Mouse (Mus musculus) liver, embryonic 16.5 days (tissue): Measurements from ENCODE around the gene Ntsr2. TPM values are rescaled to one million over a fixed set of nuclear protein-coding genes. Genes with fewer than 3 reads are reported as not detected.
A peak's percentile ranks its signal among the peaks of the same experiment; 100 is the strongest.

Source experiments
- ATAC-seq: fragments of 200-750 bp; cut with Nextera tagmentation; 2 replicates; pipeline ENCODE4 v1.8.0; 2017; ENCODE audit warnings: low read depth, mild to moderate bottlenecking, moderate number of reproducible peaks, moderate library complexity
- H3K27ac ChIP-seq: fragments of 300-500 bp; sonication (generic); 2 replicates; pipeline ENCODE4 v1.5.1; 2014; ENCODE audit warnings: mild to moderate bottlenecking, low read length
- H3K27me3 ChIP-seq: fragments of 300-500 bp; sonication (generic); 2 replicates; pipeline ENCODE4 v1.6.1; 2014; ENCODE audit warnings: low read depth, low read length, mixed read lengths; ENCODE audit not compliant: control insufficient read depth, insufficient read depth
- H3K36me3 ChIP-seq: fragments of 300-500 bp; sonication (generic); 2 replicates; pipeline ENCODE4 v1.6.1; 2014; ENCODE audit warnings: mild to moderate bottlenecking; ENCODE audit not compliant: control insufficient read depth, insufficient read depth
- H3K4me1 ChIP-seq: fragments of 300-500 bp; sonication (generic); 2 replicates; pipeline ENCODE4 v1.6.1; 2014; ENCODE audit warnings: low read depth, low read length, mixed read lengths; ENCODE audit not compliant: control insufficient read depth
- H3K4me2 ChIP-seq: fragments of 300-500 bp; sonication (generic); 2 replicates; pipeline ENCODE4 v1.6.1; 2014; ENCODE audit warnings: low read depth, low read length, mixed read lengths
- H3K4me3 ChIP-seq: fragments of 300-500 bp; sonication (generic); 2 replicates; pipeline ENCODE4 v1.5.1; 2014; ENCODE audit warnings: low read depth, mild to moderate bottlenecking, low read length
- H3K9ac ChIP-seq: fragments of 300-500 bp; sonication (generic); 2 replicates; pipeline ENCODE4 v1.6.1; 2014; ENCODE audit warnings: low read depth, low read length
- H3K9me3 ChIP-seq: fragments of 300-500 bp; sonication (generic); replicated peaks from 2 replicates; pipeline ENCODE4 v1.6.1; 2016; ENCODE audit warnings: low read length; ENCODE audit not compliant: control insufficient read depth
- WGBS: fragments of 180-500 bp; shearing (Covaris S2); extraction: QIAGEN DNeasy Blood & Tissue Kit; methylation state at CpG from one replicate; pipeline ENCODE4 v1.1.7; 2014; ENCODE audit not compliant: insufficient replicate concordance; 5-methylcytosine and 5-hydroxymethylcytosine counted together
- polyA plus RNA-seq: library from polyadenylated mRNA; unstranded; fragments of >200 nt; fragmentation: Nextera tagmentation; extraction: Ambion mirVana; gene quantifications from 2 replicates; pipeline ENCODE4 v1.2.1, GENCODE M21; 2015

The Ntsr2 gene
- polyA plus RNA-seq, 1 experiment from 2014 or later, result not detected

DNA sequence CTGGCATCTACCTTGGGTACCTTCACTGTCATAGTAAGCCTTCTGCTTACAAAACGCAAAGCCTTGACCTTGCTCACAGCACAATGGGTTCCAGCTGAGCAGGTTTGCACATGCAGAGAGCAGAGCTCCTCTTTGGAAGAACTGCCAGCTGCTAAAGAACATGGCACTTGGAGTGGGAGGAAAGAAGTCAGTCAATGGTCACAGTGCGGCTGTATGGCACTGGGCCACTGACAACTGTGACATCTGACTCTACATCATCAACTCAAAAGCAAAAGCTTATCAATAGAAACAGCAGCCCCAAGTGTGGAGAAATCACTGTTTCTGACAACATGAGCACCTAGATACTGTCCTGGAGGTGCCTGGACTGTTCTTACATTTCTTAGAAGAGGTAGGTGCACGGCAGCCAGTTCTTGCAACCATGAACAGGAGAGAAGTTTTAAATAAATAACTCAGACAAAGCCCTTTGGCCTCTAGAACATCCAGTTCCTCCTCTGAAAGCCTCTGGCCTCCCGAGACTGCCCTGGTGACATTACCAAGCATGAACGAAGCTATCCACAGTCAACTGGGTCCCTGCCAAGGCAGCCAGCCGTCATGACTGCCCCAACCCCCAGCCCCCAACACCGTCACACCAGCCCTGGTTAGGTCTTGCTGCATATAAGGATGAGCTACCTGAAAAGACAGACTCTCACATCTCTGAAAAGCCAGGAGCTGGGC is 22.9 kb upstream of the Ntsr2 start:
- Histone ChIP-seq H3K27me3 (no peaks in the 10 kb centered on the region), H3K4me3 (no peak overlapping the region), H3K4me1 (no peaks in the 10 kb centered on the region; the same call in 1 of the 2 replicates), H3K27ac (no peak overlapping the region), H3K36me3 (no peaks in the 10 kb centered on the region), H3K4me2 (no peak overlapping the region), H3K9me3 (no peaks in the 10 kb centered on the region), H3K9ac (no peak overlapping the region)
- ATAC-seq, result no peak
- 50% methylated on average over 7 of the region's 7 CpGs for WGBS

DNA sequence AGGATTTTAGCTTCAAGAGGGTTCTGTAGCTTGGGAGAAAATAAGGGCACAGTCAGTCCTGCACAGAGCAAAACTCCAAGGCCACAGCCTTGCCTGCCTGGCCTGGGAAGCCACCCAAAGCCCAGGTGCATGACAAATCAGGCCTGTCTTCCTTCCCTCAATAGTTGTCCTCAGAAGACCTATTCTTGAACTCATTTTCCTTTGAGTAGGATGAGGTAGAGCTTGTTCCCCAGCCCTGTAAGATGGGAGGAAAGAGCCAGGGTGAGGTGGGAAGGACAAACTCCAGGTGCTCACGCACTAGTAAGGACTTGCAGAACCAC is 22.4 kb upstream of the Ntsr2 start:
- no peak overlapping the region for H3K4me2 ChIP-seq
- 88% methylated on average over 1 of the region's 1 CpGs for WGBS
- H3K27me3 ChIP-seq, result no peaks in the 10 kb centered on the region
- no peaks in the 10 kb centered on the region; the same call in 1 of the 2 replicates for H3K4me1 ChIP-seq
- ATAC-seq, result no peak
- no peaks in the 10 kb centered on the region for H3K36me3 ChIP-seq
- H3K9me3 ChIP-seq, result no peaks in the 10 kb centered on the region
- H3K27ac ChIP-seq, result no peak overlapping the region
- H3K4me3 ChIP-seq, result no peak overlapping the region
- no peak overlapping the region for H3K9ac ChIP-seq

DNA sequence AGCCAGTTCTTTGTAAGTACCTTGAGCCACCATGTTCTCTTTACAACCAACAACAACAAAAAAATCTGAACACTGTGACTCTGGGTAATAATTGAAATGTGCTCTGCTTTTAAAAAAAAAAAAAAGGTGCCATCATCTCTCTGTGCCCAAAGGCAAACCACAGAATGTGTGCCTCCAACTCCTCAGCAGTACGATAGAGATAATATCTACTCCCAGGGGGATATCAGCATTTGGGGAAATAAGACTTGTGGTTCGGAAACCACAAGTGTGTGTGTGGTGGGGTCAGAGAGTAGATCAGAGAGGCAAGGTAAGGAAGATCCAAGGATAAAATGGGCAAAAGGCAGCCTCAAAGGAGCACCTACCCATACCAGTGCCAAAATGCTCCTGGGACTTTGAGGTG is 21.8 kb upstream of the Ntsr2 start:
- 7% methylated on average over 2 of the region's 2 CpGs for WGBS
- no peak overlapping the region for H3K4me2 ChIP-seq
- no peaks in the 10 kb centered on the region for H3K36me3 ChIP-seq
- H3K4me1 ChIP-seq, result no peaks in the 10 kb centered on the region; the same call in 1 of the 2 replicates
- no peak overlapping the region for H3K9ac ChIP-seq
- no peak overlapping the region for H3K27ac ChIP-seq
- ATAC-seq, result no peak
- no peaks in the 10 kb centered on the region for H3K27me3 ChIP-seq
- no peaks in the 10 kb centered on the region for H3K9me3 ChIP-seq
- no peak overlapping the region for H3K4me3 ChIP-seq

DNA sequence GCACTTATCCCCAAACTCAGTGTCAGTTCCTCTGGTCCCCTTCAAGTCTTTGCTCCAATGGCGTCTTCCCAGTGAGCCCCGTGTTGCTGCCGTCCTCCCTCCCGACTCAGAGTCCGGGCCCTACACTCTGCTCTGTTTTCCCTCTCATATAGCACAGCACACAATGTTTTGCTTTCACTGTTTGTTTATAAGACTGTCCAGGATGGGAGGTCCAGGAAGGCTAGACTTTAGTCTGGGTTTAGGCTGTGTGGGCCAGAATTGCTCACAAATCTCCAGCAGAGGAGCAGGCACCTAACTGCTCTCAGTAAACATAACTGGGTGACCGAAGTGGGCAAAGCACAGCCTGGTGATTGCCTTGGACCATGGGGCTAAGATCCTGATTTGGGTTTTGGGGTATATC is 19.9 kb upstream of the Ntsr2 start:
- peak; percentile 69 for ATAC-seq
- Histone ChIP-seq H3K4me2 (no peak overlapping the region), H3K4me1 (no peaks in the 10 kb centered on the region; the same call in 1 of the 2 replicates), H3K4me3 (no peak overlapping the region), H3K27me3 (no peaks in the 10 kb centered on the region), H3K9me3 (no peaks in the 10 kb centered on the region), H3K36me3 (no peaks in the 10 kb centered on the region), H3K27ac (no peak overlapping the region), H3K9ac (no peak overlapping the region)
- WGBS, result 68% methylated on average over 6 of the region's 6 CpGs

DNA sequence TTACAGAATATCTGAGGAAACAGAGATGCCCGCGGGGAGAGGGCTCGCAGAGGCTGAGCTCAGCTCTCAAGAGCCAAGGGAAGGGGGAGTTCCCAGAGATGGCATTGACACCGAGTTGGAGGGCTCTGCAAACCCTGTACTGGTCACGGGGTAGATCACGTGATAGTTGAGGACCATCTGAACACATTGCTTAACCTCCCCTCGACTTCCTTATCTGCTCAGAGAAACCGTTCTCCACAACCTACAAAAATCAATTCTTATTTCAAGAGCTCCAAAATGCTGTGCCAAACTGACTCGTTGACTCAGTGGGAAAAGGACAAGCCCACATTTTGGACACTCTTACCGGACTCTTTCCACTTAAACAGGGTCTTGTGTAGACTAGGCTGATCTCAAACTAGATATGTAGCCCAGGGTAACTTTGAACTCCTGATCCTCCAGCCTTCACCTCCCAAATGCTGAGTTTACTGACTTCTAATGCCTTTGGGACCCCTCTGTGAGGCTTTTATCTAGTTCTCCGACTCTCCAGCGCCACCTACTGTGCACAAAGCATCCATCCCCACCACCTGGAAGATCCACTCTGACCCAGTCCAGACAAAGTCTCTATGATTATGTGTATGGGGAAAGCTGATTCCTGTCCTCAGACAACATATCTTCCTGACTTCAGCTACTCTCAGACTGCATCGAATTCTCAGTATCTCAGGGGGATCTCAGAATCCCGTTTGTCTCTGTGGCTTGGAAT is 18.9 kb upstream of the Ntsr2 start:
- H3K27me3 ChIP-seq, result no peaks in the 10 kb centered on the region
- no peaks in the 10 kb centered on the region for H3K9me3 ChIP-seq
- WGBS, result 38% methylated on average over 14 of the region's 14 CpGs
- H3K9ac ChIP-seq, result no peak overlapping the region
- no peaks in the 10 kb centered on the region for H3K36me3 ChIP-seq
- no peak for ATAC-seq
- no peaks in the 10 kb centered on the region; the same call in 1 of the 2 replicates for H3K4me1 ChIP-seq
- no peak overlapping the region for H3K4me2 ChIP-seq
- no peak overlapping the region for H3K27ac ChIP-seq
- H3K4me3 ChIP-seq, result no peak overlapping the region

DNA sequence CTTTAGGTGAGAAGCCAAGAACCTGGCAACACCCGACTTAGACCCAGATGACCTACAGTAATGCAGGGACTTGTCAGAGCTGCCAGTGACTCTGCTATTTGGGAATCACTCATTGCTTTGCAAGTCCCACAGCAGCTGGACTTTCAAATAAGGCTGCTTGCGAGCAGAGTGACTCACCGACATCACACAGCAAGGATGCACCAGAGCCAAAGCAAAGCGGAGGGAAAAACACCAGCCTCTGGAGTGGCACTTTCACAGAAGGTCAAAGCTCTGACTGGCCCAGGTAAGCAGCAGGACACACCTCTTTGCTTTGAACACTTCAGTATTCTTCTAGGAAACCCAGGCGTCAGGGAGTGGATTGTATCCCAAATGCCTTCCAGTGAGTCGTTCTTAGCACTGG is 17.4 kb upstream of the Ntsr2 start:
- Histone ChIP-seq H3K9ac (no peak overlapping the region), H3K27me3 (no peaks in the 10 kb centered on the region), H3K36me3 (no peaks in the 10 kb centered on the region), H3K9me3 (no peaks in the 10 kb centered on the region), H3K4me3 (no peak overlapping the region), H3K4me2 (no peak overlapping the region), H3K4me1 (no peaks in the 10 kb centered on the region; the same call in 1 of the 2 replicates), H3K27ac (no peak overlapping the region)
- ATAC-seq, result no peak
- 49% methylated on average over 6 of the region's 6 CpGs for WGBS

DNA sequence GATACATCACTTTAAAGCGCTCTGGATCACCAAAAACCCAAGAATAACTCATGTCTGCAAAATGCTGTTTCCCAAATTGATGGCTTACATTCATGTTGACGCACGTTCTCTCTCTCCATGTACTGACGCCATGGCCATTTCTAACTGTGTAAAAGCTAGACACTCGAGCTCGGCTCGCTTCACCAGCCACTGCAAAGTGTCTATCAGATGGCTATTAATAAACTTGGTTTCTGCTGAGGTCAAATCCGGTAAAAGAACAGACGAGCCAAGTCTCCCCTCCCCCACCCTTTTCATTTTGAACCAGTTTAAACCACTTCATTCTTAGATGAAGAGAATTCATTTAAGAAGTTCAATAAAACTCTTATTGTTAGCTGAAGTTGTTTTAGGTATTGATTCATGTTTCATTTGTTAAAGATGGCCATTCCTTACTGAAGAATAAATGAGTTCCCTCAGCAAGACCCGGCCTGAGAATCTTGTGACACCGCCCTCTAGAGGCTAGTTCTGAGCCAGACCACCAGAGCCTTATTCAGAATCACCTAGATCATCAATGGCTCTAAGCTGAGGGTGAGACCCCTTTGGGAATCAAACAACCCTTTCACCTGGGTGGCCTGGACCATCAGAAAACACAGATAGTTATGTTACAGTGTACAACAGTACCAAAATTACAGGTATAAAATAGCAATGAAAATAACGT is 14.0 kb upstream of the Ntsr2 start:
- Histone ChIP-seq H3K4me2 (no peak overlapping the region), H3K27ac (no peak overlapping the region), H3K4me3 (no peak overlapping the region), H3K4me1 (no peaks in the 10 kb centered on the region; the same call in 1 of the 2 replicates), H3K27me3 (no peaks in the 10 kb centered on the region), H3K36me3 (no peaks in the 10 kb centered on the region), H3K9me3 (no peaks in the 10 kb centered on the region), H3K9ac (no peak overlapping the region)
- WGBS, result 54% methylated on average over 12 of the region's 12 CpGs
- no peak for ATAC-seq

DNA sequence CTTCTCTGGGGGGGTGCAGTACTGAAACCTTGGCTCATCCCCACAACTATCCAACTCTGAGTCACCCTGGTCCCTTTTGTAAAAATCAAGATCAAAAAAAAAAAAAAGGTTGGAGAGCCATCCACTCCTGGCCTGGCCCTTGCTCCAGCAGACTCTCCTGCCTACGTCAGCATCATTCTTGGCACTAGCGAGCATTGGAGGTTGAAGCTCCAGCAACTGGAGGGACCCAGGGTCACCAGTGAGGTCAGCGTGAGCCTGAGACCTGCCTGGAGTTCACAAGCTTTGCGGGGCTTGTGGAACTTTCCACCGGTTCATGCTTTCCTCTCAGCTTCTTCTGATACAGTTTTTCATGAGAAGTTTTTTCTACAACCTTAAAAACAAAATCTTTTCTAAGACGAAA is 13.1 kb upstream of the Ntsr2 start:
- no peak overlapping the region for H3K27ac ChIP-seq
- no peaks in the 10 kb centered on the region for H3K36me3 ChIP-seq
- no peak for ATAC-seq
- no peaks in the 10 kb centered on the region for H3K4me1 ChIP-seq
- WGBS, result 67% methylated on average over 6 of the region's 6 CpGs
- no peak overlapping the region for H3K4me2 ChIP-seq
- no peak overlapping the region for H3K4me3 ChIP-seq
- H3K9me3 ChIP-seq, result no peaks in the 10 kb centered on the region
- H3K9ac ChIP-seq, result no peak overlapping the region
- no peaks in the 10 kb centered on the region for H3K27me3 ChIP-seq

DNA sequence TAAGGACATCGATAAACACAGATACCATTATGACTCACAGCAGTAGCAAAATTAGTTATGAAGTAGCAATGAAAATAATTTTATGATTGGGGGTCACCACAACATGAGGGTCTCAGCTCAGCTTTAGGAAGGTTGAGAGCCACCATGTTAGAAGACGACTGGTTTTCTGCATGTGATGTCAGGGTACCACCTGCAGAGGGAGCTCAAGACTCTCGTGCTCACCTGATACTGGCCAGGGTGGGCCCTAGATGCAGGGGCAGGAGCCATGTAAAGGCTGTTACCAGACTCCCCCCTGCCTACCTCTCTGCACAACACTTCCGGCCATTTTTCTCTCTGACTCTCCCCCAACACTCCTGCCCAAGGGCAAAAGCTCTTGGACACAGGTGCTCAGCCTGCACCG is 11.2 kb upstream of the Ntsr2 start:
- no peaks in the 10 kb centered on the region for H3K4me1 ChIP-seq
- H3K27ac ChIP-seq, result no peak overlapping the region
- no peaks in the 10 kb centered on the region for H3K36me3 ChIP-seq
- no peak for ATAC-seq
- H3K4me3 ChIP-seq, result no peak overlapping the region
- H3K9me3 ChIP-seq, result no peaks in the 10 kb centered on the region
- WGBS, result 48% methylated on average over 5 of the region's 5 CpGs
- H3K4me2 ChIP-seq, result no peak overlapping the region
- no peaks in the 10 kb centered on the region for H3K27me3 ChIP-seq
- H3K9ac ChIP-seq, result no peak overlapping the region
